Mouse (Mus musculus) heart, adult 2 months (tissue): Measurements from ENCODE around the gene Celf2.

Source experiments
- CTCF ChIP-seq: fragments of 200-600 bp; IDR thresholded peaks from 2 replicates; pipeline ENCODE4 v1.8.1; 2022; ENCODE audit warnings: antibody characterized with exemption, mild to moderate bottlenecking, moderate library complexity
- POLR2A ChIP-seq: fragments of 200-500 bp; IDR thresholded peaks from 2 replicates; pipeline ENCODE4 v1.6.1; 2011; ENCODE audit warnings: mild to moderate bottlenecking, low read depth, low read length, control low read depth; ENCODE audit not compliant: insufficient read depth

DNA sequence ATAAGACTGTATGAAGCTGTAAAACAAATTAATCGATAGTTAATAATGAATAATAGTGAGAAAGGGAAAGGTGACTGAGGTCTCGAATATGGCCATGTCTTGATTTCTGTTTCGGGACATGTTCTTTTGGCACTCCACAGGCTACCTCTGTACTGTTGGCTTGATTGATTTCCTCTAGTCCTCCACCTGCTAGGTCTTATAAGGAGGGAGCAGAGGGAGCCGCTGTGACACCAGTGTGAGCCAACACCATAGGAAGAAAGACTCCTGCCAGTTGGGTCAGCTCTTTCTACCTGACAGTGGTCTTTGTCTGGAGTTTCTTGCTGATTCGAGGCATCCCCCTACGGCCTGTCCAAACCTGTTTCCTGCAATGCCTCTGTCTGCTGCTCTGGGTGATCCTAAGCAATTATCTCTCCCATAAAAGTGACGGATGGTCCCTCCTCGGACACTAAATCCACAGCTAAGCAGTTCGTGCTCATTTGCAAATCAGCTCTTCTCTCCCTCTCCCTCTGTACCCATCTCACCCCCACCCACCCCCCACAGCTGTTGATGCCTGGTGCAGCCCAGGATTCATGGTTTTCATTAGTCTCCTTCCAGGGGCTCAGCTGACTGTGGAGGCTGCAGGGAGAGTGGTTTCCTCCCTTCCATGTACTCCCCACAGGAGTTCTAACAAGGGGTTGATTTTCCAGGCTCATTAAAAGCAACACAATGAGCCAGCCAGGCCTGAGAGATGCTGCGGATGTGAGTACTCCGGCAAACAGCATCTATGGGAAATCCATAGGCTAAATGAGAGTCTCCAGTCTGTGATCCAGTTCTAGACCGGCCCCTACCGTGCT, 1003.2 kb downstream of the Celf2 start:
- TF ChIP-seq CTCF (no peak), POLR2A (no peak)
